Mouse (Mus musculus) spleen, embryonic (tissue): ENCODE results near the gene Gm525.

Experiments used
- CTCF ChIA-PET: fragments of 350-600 bp; sonication (Branson Sonifier 250); formaldehyde crosslinking; loops from one replicate; lab custom pipeline; 2022; lab: Charles Lee

The Gm525 gene

DNA sequence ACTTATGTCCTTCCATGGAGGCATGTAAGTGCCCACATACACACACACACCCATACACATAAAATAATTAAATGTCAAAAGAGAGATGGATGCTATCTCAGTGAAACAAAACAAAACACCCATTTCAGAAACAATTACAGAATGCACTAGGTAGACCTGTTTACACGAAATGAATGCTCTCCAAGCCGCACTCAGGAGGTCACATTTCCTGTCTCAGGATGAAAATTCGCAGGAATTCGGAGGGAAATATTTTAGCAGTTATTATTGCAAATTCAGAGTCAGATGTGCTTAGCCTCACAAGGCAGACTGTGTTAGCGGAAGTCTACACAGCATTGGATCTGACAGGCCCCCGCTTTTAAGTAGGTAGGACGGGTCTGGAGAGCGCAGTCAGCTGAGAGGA lies at the start of gene Gm525:
Gm525 (plus strand) TSS at position 301 of the 400 bp plus-strand sequence.
- CTCF ChIA-PET, result no interaction called here

GRCm38 (mm10) chr11:89024181-89024881 lies 49.3 kb upstream of the Gm525 start:
- CTCF ChIA-PET, result interaction anchor here (0.7 kb wide), 1 partner anchor 32 kb away, joined by 3 read pairs; no protein-coding TSS in a partner anchor

DNA sequence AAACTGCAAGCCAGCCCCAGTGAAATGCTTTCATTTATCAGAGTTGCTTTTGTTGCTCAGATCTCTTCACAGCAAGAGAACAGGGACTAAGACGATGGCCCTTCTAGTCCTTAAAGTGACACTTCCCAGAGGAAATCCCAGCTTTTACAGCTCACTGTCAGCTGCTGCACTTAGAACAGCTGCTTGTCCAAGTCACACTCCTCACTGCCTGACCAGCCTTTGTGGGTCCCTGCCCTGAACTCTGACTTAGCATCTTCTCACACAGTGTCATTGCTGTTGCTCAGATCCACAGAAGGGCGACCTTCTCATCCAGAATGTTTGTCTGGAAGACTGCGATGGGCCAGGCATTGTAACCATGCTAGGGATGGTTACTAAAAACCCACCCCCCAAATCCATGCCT lies 48.0 kb upstream of the Gm525 start:
- CTCF ChIA-PET, result interaction anchor here (0.7 kb wide), 1 partner anchor 33 kb away, joined by 3 read pairs; no protein-coding TSS in a partner anchor

GRCm38 (mm10) chr11:89026117-89026516 lies 47.5 kb upstream of the Gm525 start:
- CTCF ChIA-PET, result interaction anchor here (0.7 kb wide), 1 partner anchor 470 kb away, joined by 4 read pairs; no protein-coding TSS in a partner anchor

DNA sequence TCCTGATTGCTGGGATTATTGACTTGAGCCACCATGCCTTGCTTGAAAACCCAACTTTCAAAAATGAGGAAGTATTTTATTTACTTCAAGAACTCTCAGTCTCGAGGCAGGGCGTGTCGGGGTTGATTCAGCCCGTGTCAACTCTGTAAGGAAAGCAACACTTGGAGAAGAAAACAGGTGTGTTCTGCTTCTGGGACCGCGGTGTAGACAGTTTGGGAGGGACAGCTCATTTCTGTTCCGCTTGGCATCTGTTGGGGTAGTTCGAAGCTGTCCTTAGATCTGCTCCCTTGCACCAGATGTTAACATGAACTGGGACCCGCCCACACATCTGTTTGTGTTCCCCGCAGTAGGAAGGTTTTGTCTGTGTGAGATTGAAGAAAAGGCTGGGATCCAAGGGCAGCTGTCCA lies 45.7 kb upstream of the Gm525 start:
- CTCF ChIA-PET, result no interaction called here

GRCm38 (mm10) chr11:89028871-89029405 lies 44.7 kb upstream of the Gm525 start:
- CTCF ChIA-PET, result interaction anchor here (0.6 kb wide), 1 partner anchor 38 kb away, joined by 3 read pairs; the partner anchor contains the start of gene Dgke

- CTCF ChIA-PET, result no interaction called here
These were observed 43.1 kb upstream of the Gm525 start for GRCm38 (mm10) chr11:89030552-89030951.

DNA sequence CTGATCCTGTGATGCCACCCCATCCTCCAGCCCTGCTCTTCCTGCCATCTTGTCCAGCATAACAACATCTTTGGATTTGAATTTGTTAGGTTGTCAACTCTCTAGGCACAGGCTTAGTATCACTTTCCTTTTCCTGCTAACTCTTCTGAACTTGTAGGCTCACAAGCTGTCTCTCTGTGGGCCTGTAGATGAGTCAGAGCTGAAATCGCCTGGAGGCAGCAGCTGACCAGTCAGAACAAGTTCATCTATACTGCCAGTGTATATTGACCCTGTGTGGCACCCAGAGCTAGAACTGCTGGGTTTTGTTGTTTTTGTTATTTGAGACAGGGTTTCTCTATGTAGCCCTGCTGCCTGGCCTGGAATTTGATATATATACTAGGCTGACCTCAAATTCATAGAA lies 42.5 kb upstream of the Gm525 start:
- CTCF ChIA-PET, result interaction anchor here (0.5 kb wide), 1 partner anchor 843 kb away, joined by 5 read pairs; no protein-coding TSS in a partner anchor

GRCm38 (mm10) chr11:89034592-89034991 lies 39.0 kb upstream of the Gm525 start:
- CTCF ChIA-PET, result interaction anchor here (1.2 kb wide), 1 partner anchor 41 kb away, joined by 3 read pairs; no protein-coding TSS in a partner anchor

GRCm38 (mm10) chr11:89035552-89035951 lies 38.1 kb upstream of the Gm525 start:
- CTCF ChIA-PET, result no interaction called here

GRCm38 (mm10) chr11:89038496-89038895 lies 35.1 kb upstream of the Gm525 start:
- CTCF ChIA-PET, result interaction anchor here (0.9 to 1.4 kb wide), 2 partner anchors 42 to 53 kb away, joined by 3 to 6 read pairs; no protein-coding TSS in a partner anchor

DNA sequence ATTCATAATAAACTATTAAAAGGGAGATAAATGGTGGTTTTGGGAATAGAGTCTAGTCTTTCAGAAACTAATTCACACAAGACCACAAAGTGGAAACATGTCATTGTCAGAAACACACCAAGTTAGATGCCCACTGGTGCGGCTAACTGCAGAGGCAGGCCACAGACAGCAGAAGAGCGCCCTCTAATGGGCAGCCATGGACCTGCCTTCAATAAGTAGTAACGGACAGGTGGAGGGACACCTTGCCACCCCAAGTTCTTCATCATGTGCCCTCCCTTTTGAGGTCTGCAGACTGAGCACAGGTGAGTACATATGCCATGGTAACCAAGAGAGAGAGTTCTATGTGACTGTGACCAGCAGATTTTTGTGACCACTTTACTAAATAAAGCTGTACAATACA lies 34.3 kb upstream of the Gm525 start:
- CTCF ChIA-PET, result interaction anchor here (0.9 to 1.4 kb wide), 3 partner anchors 43 to 55 kb away, joined by 3 to 6 read pairs (median 6); no protein-coding TSS in a partner anchor

DNA sequence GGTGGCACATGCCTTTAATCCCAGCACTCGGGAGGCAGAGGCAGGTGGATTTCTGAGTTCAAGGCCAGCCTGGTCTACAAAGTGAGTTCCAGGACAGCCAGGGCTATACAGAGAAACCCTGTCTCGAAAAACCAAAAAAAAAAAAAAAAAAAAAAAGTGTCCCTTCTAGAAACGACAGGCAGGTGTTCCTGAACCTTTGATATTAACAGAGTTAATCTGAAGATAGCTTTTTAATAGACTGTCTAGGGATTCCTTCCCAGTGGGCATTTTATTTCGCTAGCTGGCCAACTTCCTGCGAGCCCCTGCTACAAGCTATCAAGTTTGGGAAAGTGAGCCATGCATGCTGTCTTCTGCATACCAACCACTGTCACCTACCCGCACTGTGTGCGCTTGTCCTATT lies 32.6 kb upstream of the Gm525 start:
- CTCF ChIA-PET, result interaction anchor here (0.6 to 1.3 kb wide), 2 partner anchors 44 to 73 kb away, joined by 4 to 5 read pairs; no protein-coding TSS in a partner anchor

- CTCF ChIA-PET, result no interaction called here
These were observed 30.6 kb upstream of the Gm525 start for GRCm38 (mm10) chr11:89043046-89043445.

DNA sequence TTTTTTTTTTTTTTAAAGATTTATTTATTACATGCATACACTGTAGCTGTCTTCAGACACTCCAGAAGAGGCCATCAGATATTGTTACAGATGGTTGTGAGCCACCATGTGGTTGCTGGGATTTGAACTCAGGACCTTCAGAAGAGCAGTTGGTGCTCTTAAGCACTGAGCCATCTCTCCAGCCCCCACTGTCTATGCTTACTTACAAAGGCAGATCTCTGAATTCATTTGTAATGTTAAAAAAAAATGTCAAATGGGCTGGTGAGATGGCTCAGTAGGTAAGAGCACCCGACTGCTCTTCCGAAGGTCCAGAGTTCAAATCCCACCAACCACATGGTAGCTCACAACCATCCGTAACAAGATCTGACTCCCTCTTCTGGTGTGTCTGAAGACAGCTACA lies 28.1 kb upstream of the Gm525 start:
- CTCF ChIA-PET, result interaction anchor here (0.6 to 1.3 kb wide), 3 partner anchors 13 to 37 kb away, joined by 3 to 20 read pairs (median 3); no protein-coding TSS in a partner anchor

DNA sequence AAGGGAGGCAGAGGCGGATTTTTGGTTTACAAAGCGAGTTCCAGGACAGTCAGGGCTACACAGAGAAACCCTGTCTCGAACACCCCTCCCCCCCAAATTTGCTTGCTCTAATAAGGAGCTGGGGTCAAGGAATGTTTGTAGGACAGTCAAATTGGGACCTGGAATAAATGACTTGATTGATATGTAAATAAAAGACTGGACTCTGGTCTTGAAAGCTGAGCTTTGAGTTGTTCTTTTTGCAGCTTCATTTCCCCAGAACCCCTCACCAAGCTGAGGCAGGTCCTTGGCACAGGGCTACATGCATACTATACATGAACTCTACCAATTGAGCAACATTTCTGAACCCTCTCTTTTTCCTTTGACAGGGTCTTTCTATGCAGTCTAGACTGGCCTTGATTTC lies 27.6 kb upstream of the Gm525 start:
- CTCF ChIA-PET, result interaction anchor here (0.6 to 1.3 kb wide), 3 partner anchors 12 to 37 kb away, joined by 3 to 20 read pairs (median 3); no protein-coding TSS in a partner anchor

DNA sequence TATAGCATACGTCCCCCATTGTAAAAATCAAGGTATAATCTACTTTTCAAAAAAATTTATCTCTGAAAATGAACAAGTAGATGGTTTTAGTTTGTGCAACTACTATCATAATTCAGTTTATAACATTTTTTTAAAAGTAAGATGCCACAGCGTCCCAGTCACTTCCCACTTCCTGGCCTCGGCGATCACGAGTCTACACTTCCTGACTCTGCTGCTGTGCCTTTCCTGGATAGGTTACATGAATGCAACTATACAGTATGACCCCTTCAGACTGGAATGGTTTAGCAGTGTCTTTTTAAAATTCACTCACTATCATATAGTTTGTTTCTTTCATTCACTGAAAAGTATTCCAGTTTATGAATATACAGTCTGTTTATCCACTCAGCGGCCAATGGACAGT lies 21.9 kb upstream of the Gm525 start:
- CTCF ChIA-PET, result no interaction called here

DNA sequence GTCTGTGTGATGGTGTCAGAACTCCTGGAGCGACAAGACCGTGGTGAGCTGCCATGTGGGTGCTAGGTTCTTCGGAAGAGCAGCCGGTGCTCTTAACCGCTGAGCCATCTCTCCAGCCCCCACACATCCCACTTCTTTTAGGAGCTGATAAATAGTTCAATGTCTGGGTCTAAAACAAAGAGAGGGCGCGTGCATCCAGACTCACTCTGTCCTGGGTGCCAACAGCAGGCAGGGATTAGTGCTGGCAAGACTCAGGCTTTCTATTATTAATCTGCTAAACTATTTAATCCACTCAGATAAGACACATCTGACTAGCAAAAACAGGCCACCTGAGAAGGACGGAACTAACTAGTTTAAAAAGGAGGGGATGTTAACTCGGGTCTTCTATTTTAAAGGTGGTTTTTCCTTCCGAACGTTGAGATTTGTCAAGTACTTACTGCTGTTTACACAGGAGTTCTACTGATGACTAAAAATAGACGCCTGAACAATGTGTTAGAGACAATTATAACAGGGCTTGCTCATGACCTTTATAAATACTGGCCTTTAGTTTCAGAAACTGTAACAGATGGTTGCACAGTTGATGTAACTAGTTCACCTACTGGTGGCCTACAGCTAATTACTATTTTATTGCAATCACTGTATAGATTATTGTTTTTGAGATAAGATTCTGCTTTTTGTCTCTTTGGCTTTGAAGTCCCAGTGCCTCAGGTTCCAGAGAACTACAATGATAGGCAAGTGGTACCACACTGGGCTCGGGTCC lies 17.5 kb upstream of the Gm525 start:
- CTCF ChIA-PET, result no interaction called here

- CTCF ChIA-PET, result interaction anchor here (1.3 to 1.5 kb wide), 2 partner anchors 13 to 61 kb away, joined by 3 to 4 read pairs; no protein-coding TSS in a partner anchor
These were observed 14.9 kb upstream of the Gm525 start for GRCm38 (mm10) chr11:89058515-89059270.

DNA sequence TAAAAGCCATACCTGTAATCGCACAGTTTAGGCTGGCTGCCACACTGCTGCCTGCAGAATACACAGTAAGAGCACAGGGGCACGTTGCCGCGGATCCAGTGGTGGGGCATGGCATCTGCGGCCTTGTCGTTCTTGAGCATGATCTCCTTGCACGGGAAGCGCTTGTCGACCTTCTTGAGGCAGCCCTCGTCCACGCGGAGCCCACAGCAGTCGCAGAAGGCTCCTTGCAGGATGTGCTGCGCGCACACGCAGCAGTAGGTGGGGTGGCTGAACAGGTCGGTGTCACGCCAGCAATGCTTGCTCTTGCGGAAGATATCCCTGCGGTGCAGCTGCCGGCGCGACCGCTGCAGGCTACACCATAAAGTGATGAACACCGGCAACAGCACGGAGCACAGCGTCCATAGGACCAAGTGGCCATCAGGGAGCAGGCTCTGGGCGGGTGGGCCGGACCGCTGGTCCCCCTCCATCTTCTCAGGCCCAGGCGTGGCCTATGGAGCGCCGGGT lies 13.7 kb upstream of the Gm525 start:
- CTCF ChIA-PET, result interaction anchor here (0.7 to 1.5 kb wide), 2 partner anchors 22 to 62 kb away, joined by 3 to 4 read pairs; no protein-coding TSS in a partner anchor
